Mouse (Mus musculus) frontal cortex, adult 2 months (tissue): ENCODE measurements at regions not wholly inside any gene's neighbourhood (a gene's known extent, or its start where the extent isn't known, plus 50 kb on each side); places are given as distances from the start of the nearest gene placed in this dataset.

Experiments
- DNase-seq, 2 experiments: peaks; one replicate each; pipeline ENCODE4 v3.0.0; 2022; ENCODE audit warnings: low spot score in 1 of 2; ENCODE audit errors: extremely low spot score in 1 of 2

DNA sequence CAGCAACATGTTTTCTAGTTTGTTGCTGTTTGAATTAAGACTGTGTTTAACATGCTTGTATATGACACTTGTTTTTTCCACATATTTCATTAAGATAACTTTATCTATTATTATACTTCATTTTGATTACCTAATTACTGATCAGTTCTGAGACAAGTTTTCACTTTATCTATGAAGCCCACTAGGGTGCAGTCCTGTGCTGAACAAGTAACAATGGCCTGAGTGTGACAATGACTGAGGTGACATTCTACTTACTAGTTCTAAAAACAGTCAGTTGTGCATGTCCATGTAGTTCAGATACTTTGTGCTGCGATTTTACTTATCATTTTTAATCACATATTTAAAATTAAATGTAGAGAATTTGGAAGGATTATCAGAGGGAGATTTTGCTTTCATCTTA lies 1795.2 kb upstream of the Gm37988 start:
- peak in 1 of 2 experiments; percentile 0 for DNase-seq

DNA sequence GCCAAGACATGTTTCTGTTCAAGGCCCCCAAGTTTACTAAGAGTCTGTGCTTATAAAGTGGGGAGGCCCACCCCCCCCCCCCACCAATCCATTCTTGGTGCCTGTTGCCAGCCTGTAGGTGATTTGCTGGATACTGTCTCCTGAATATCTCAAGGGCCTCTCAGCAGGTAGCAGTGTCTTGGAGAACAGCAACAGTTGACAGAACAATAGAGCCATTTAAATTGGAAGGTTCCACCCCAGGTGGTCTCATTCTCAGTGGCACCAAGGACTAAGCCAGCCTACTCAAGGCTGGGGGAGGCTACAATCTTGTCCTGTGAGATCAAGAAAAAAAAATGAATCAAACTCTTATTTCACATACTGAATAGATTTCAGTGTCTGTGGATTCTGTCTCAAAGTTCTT lies 1744.9 kb upstream of the Gm37988 start:
- no peak for DNase-seq

DNA sequence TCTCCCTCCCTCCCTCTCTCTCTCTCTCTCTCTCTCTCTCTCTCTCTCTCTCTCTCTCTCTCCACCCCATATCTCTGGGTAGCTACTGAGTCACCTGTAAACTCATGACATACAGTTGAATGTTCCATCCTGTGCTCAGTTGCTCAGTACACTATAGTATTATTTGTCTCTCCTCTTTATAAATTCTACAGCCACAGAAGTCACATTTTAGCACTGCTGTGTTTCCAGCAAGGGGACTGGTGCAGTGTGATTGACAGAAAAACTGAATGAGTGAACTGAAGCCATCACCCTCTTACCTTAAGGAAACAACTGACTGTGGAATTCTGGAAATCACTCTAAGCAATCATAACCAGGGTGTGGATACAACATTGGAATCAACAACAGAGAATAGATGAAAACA lies 1713.3 kb upstream of the Gm37988 start:
- no peak for DNase-seq

DNA sequence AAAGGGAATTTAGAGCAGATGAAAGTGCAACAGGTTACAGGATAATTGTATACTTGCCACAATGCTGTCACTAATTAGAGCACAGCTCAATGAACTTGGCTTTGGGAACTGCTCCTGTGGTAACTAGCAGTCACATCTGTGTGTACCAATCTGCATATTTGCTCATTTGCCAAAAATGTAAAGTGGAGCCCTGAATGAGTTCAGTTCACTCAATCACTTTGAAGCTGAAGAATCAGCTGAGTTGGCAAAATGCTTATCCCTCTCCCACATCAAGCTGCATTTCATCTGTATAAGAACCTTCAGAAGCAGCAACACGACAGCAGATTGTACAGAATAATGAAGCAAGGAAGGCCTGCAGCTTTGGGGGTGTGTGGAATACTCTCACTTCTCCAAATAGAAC lies 1712.8 kb upstream of the Gm37988 start:
- DNase-seq: peak; percentile 5 to 13

DNA sequence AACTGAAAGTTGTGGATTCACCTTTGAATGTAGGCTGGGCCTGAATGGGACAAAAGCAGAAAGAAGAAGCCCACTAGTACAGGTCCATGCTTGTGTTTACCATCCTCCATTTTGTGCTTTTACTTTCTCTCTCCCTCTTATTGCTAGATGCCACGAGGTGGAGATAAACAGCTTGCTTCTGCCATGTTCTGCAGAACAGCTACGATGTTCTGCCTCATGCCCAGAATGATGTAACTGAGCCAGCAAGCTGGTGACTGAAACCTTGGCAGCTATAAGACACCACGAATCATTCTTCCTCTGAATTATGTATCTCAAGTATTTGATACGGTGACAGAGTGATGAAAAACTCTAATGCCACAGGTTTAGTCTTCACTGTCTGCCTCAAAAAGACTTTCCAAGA lies 1694.1 kb upstream of the Gm37988 start:
- DNase-seq: no peak

DNA sequence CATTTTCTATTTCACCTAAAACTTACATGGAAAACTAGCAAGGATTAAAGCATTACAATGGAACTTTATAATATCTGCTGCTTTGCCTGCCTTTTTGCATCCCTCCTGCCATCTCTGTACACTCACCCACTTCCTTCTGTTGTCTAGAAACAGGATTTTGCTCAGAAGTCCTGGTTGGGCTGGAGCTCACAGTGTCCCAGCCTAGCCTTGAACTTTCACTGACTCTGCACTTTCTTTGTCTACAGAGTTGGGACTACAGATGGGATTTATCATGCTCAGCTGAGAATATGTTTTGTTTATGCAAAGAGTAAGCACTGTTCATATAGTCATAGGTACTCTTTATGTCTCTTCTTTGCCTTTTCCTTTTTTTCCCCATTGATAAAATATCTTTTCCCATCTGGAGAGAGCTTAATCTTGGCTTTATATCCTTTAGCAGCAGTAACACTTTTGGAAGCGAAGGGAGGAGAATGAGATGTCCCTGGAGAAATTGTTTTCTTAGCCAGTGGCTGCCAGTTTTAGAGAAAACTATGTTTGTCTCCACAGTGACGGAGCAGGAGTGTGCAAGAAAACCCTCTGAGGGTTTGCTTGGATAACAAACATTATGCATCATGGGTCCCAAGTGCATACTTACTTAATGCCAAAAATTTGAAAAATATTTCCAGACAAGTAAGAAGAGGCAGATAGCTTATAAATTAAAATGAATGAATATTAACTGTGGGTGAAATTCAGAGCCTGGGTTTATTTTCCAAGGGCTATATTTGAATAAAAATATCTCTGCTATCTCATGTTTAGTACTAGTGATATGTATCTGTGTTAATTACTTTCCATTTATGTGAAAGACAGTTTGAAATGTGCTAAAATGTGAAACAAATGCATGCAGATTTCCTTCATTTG lies 1687.9 kb upstream of the Gm37988 start:
- peak in 1 of 2 experiments; percentile 42 for DNase-seq

DNA sequence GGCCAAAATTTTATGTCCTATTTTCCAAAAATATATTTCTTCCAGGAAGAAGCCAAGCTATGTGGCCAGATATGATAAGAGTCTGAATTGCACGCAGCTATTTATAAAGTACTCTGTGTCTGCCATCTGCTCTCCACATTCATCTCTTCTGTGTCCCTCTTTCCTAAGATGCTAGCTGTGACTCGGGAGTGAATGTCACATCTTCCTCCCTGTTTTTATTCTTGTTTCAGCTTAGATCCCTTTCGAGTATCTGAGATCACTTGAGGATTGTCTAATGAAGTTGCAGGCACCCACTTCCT lies 1687.4 kb upstream of the Gm37988 start:
- peak; percentile 64 to 67 for DNase-seq

DNA sequence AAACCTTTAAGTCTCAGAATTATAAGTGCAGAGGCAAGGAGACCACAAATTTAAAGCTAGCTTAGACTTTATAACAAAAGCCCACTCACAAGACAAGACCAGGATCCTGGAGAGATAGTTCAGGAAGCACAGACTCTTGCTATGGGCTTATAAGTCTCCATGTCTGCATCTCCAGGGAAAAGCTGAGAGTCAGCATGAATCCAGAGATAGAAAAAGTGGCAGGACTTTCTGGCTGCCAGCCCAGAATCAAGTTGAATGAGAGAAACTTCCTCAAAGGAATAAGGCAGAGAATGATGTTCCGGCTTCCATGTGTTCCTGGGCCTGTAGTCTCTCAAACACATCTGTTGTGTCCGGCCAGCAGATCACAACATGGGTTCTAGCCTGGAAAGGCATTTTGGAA lies 1686.4 kb upstream of the Gm37988 start:
- DNase-seq: peak; percentile 35 to 86

DNA sequence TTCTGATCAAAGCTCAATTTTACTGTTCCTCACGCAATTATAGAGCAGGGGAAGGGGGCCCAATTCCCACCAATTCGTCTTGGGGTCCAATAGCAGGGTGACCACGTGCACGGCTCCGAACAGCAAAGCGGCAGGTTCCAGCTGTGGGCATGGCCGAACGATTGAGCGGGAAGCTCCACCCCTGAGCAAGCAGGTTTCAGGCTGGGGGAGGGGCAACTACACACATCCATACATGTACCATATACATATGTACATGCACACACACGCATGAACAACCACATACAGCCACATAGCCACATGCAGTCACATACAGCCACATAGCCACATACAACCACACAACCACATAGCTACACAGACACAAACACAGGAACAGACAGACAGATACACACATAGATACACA lies 1685.9 kb upstream of the Gm37988 start:
- no peak for DNase-seq
